Mouse (Mus musculus) stomach, postnatal 0 days (tissue): ENCODE results near the gene BC005624.

ENCODE experiments used
- CTCF ChIP-seq: IDR thresholded peaks from 2 replicates; pipeline ENCODE4 v1.5.1; 2016; ENCODE audit warnings: antibody characterized with exemption, low read depth, mild to moderate bottlenecking, moderate library complexity
- EP300 ChIP-seq: optimal IDR thresholded peaks from 2 replicates; pipeline ENCODE3; 2016; ENCODE audit warnings: antibody characterized with exemption

- TF ChIP-seq CTCF = no peak
- no peak for TF ChIP-seq EP300
Observed at GRCm38 (mm10) chr2:30937731-30938130, 44.3 kb downstream of the BC005624 start.
